Mouse (Mus musculus): ENCODE data around the gene Gm37240.

Gm37240 gene

GRCm38 (mm10) chr3:84776084-84776483 lies 1111.2 kb downstream of the Gm37240 start:
- no peak for DNase-seq

- no peak for DNase-seq
These were observed 1111.7 kb downstream of the Gm37240 start for GRCm38 (mm10) chr3:84775577-84775976.

GRCm38 (mm10) chr3:84775067-84775423 lies 1112.3 kb downstream of the Gm37240 start:
- DNase-seq: no peak

- no peak for DNase-seq
These were observed 1112.9 kb downstream of the Gm37240 start for GRCm38 (mm10) chr3:84774246-84775066.

GRCm38 (mm10) chr3:84771980-84772379 lies 1115.3 kb downstream of the Gm37240 start:
- no peak for DNase-seq

- no peak for DNase-seq
These were observed 1116.8 kb downstream of the Gm37240 start for GRCm38 (mm10) chr3:84770518-84770917.

- no peak for DNase-seq
These were observed 1117.9 kb downstream of the Gm37240 start for GRCm38 (mm10) chr3:84769411-84769810.

- no peak for DNase-seq
These were observed 1118.4 kb downstream of the Gm37240 start for GRCm38 (mm10) chr3:84768940-84769339.

- DNase-seq: no peak
These were observed 1133.5 kb downstream of the Gm37240 start for GRCm38 (mm10) chr3:84753816-84754215.

GRCm38 (mm10) chr3:84749222-84749621 lies 1138.1 kb downstream of the Gm37240 start:
- no peak for DNase-seq

- no peak for DNase-seq
These were observed 1139.2 kb downstream of the Gm37240 start for GRCm38 (mm10) chr3:84748139-84748538.

- no peak for DNase-seq
These were observed 1141.7 kb downstream of the Gm37240 start for GRCm38 (mm10) chr3:84745537-84746189.

GRCm38 (mm10) chr3:84744707-84745106 lies 1142.6 kb downstream of the Gm37240 start:
- DNase-seq: no peak

- DNase-seq: no peak
These were observed 1147.2 kb downstream of the Gm37240 start for GRCm38 (mm10) chr3:84740050-84740596.

- no peak for DNase-seq
These were observed 1150.2 kb downstream of the Gm37240 start for GRCm38 (mm10) chr3:84737137-84737536.

GRCm38 (mm10) chr3:84735716-84736115 lies 1151.6 kb downstream of the Gm37240 start:
- no peak for DNase-seq

GRCm38 (mm10) chr3:84732516-84732915 lies 1154.8 kb downstream of the Gm37240 start:
- DNase-seq: no peak

GRCm38 (mm10) chr3:84732016-84732502 lies 1155.3 kb downstream of the Gm37240 start:
- DNase-seq: peak; percentile 28

- no peak for DNase-seq
These were observed 1155.8 kb downstream of the Gm37240 start for GRCm38 (mm10) chr3:84731403-84732015.

- no peak for DNase-seq
These were observed 1156.3 kb downstream of the Gm37240 start for GRCm38 (mm10) chr3:84731003-84731402.

GRCm38 (mm10) chr3:84729806-84730205 lies 1157.5 kb downstream of the Gm37240 start:
- DNase-seq: no peak

- DNase-seq: no peak
These were observed 1163.3 kb downstream of the Gm37240 start for GRCm38 (mm10) chr3:84723996-84724395.

GRCm38 (mm10) chr3:84722680-84723079 lies 1164.6 kb downstream of the Gm37240 start:
- DNase-seq: no peak

Measured in cerebellum, adult 8-10 months (tissue).